Mouse (Mus musculus) CH12.LX (cell line): ENCODE data around the gene Tmem108. TPM values are rescaled to one million over a fixed set of nuclear protein-coding genes. Genes with fewer than 3 reads are reported as not detected.

ENCODE experiments used
- DNase-seq: peaks from one replicate; pipeline ENCODE4 v3.0.0-alpha.2; 2013; ENCODE audit errors: extremely low read depth
- H3K27ac ChIP-seq: 2 replicates; pipeline ENCODE4 v1.5.1; 2012; ENCODE audit warnings: low read depth, mild to moderate bottlenecking, control low read depth, moderate library complexity; ENCODE audit not compliant: insufficient read depth
- H3K27me3 ChIP-seq: replicated peaks from 2 replicates; pipeline ENCODE3; 2012; ENCODE audit warnings: inconsistent platforms
- H3K36me3 ChIP-seq, 2 experiments: replicated peaks in 1 of 2; 2 replicates each; pipeline versions ENCODE3 to v1.6.1; 2012; ENCODE audit warnings: inconsistent platforms in 1 of 2, low read length in 1 of 2, mild to moderate bottlenecking in 1 of 2, mixed read lengths in 1 of 2, moderate library complexity in 1 of 2; ENCODE audit not compliant: control insufficient read depth in 1 of 2, insufficient read depth in 1 of 2
- H3K4me1 ChIP-seq, 2 experiments: 2 replicates each; pipeline ENCODE4 v1.6.1; 2012; ENCODE audit warnings: inconsistent platforms in 1 of 2, moderate library complexity in 1 of 2; ENCODE audit not compliant: insufficient read depth in 2 of 2, control insufficient read depth in 1 of 2
- H3K4me2 ChIP-seq: 2 replicates; pipeline ENCODE4 v1.6.1; 2012; ENCODE audit warnings: low read depth, mild to moderate bottlenecking, control low read depth; ENCODE audit not compliant: poor library complexity, insufficient read depth, severe bottlenecking
- H3K4me3 ChIP-seq, 3 experiments: fragments of 150-350 bp in 1 of 3; sonication (generic) in 1 of 3; replicated peaks in 1 of 3; 2 replicates each; pipeline versions ENCODE3 to v1.5.1; 2011 to 2012; ENCODE audit warnings: low read depth in 2 of 3, low read length in 2 of 3, mild to moderate bottlenecking in 2 of 3, moderate library complexity in 2 of 3, control low read depth in 1 of 3, improper control_type of control experiment in 1 of 3, inconsistent platforms in 1 of 3, mixed read lengths in 1 of 3; ENCODE audit not compliant: poor library complexity in 1 of 3
- H3K79me2 ChIP-seq: replicated peaks from 2 replicates; pipeline ENCODE4 v1.6.1; 2012; ENCODE audit warnings: mild to moderate bottlenecking, moderate library complexity; ENCODE audit not compliant: control insufficient read depth, poor library complexity, insufficient read depth, severe bottlenecking; ENCODE audit errors: extremely low read depth
- H3K9ac ChIP-seq: 2 replicates; pipeline ENCODE4 v1.6.1; 2012; ENCODE audit warnings: low read depth, mild to moderate bottlenecking, control low read depth, moderate library complexity; ENCODE audit not compliant: insufficient read depth
- H3K9me3 ChIP-seq: replicated peaks from 2 replicates; pipeline ENCODE3; 2012; ENCODE audit warnings: low read length, inconsistent platforms, mixed read lengths
- CHD1 ChIP-seq: IDR thresholded peaks from 2 replicates; pipeline ENCODE4 v1.6.1; 2012; ENCODE audit warnings: low read depth, low read length, improper control_type of control experiment, inconsistent platforms
- EP300 ChIP-seq: IDR thresholded peaks from 2 replicates; pipeline ENCODE4 v1.6.1; 2011; ENCODE audit warnings: low read length, improper control_type of control experiment
- ETS1 ChIP-seq: conservative IDR thresholded peaks from 2 replicates; pipeline ENCODE4 v1.6.1; 2012; ENCODE audit warnings: low read depth, mild to moderate bottlenecking, inconsistent platforms, low read length, improper control_type of control experiment, moderate library complexity
- JUND ChIP-seq: conservative IDR thresholded peaks from 2 replicates; pipeline ENCODE4 v1.6.1; 2011; ENCODE audit warnings: low read depth, low read length, improper control_type of control experiment
- KAT2A ChIP-seq: IDR thresholded peaks from 2 replicates; pipeline ENCODE4 v1.6.1; 2012; ENCODE audit warnings: low read length, improper control_type of control experiment, inconsistent platforms; ENCODE audit not compliant: insufficient replicate concordance
- MAX ChIP-seq: IDR thresholded peaks from 2 replicates; pipeline ENCODE4 v1.6.1; 2011; ENCODE audit warnings: low read length, improper control_type of control experiment
- MXI1 ChIP-seq: IDR thresholded peaks from 2 replicates; pipeline ENCODE4 v1.6.1; 2011; ENCODE audit warnings: mild to moderate bottlenecking, low read depth, low read length, improper control_type of control experiment
- MYC ChIP-seq: IDR thresholded peaks from 2 replicates; pipeline ENCODE4 v1.6.1; 2011; ENCODE audit warnings: low read depth, mild to moderate bottlenecking, improper control_type of control experiment, low read length
- NELFE ChIP-seq: IDR thresholded peaks from 2 replicates; pipeline ENCODE4 v1.6.1; 2011; ENCODE audit warnings: low read depth, low read length, improper control_type of control experiment
- NRF1 ChIP-seq: IDR thresholded peaks from 2 replicates; pipeline ENCODE4 v1.6.1; 2014; ENCODE audit warnings: low read depth, mild to moderate bottlenecking, inconsistent platforms, low read length, improper control_type of control experiment, moderate library complexity
- RAD21 ChIP-seq: IDR thresholded peaks from 2 replicates; pipeline ENCODE4 v1.6.1; 2011; ENCODE audit warnings: low read depth, mild to moderate bottlenecking, low read length, improper control_type of control experiment, moderate library complexity
- RCOR1 ChIP-seq: conservative IDR thresholded peaks from 2 replicates; pipeline ENCODE4 v1.6.1; 2012; ENCODE audit warnings: low read depth, mild to moderate bottlenecking, inconsistent platforms, low read length, improper control_type of control experiment
- SIN3A ChIP-seq: IDR thresholded peaks from 2 replicates; pipeline ENCODE4 v1.6.1; 2012; ENCODE audit warnings: low read length, improper control_type of control experiment, inconsistent platforms
- TCF12 ChIP-seq: IDR thresholded peaks from 2 replicates; pipeline ENCODE4 v1.6.1; 2014; ENCODE audit warnings: low read depth, mild to moderate bottlenecking, inconsistent platforms, low read length, improper control_type of control experiment
- UBTF ChIP-seq: IDR thresholded peaks from 2 replicates; pipeline ENCODE4 v1.6.1; 2012; ENCODE audit warnings: low read depth, mild to moderate bottlenecking, inconsistent platforms, low read length, improper control_type of control experiment, moderate library complexity
- USF1 ChIP-seq: IDR thresholded peaks from 2 replicates; pipeline ENCODE4 v1.6.1; 2014; ENCODE audit warnings: low read depth, mild to moderate bottlenecking, inconsistent platforms, low read length, improper control_type of control experiment
- ZNF384 ChIP-seq: IDR thresholded peaks from 2 replicates; pipeline ENCODE4 v1.6.1; 2012; ENCODE audit warnings: low read depth, low read length, improper control_type of control experiment, inconsistent platforms
- dilution Hi-C: fragments of 300-500 bp; cut with MboI; formaldehyde crosslinking; loops from 2 replicates; pipeline ENCODE4 v1.14.3; 2020; ENCODE audit warnings: low sequenced_read_pairs; ENCODE audit not compliant: extremely low pct_unique_long_range_greater_than_20kb, extremely low pct_ligation_motif_present
- in situ Hi-C: fragments of 300-500 bp; cut with MboI; formaldehyde crosslinking; loops from 3 replicates; pipeline ENCODE4 v1.14.3; 2019; ENCODE audit warnings: low sequenced_read_pairs, low pct_ligation_motif_present, low pct_unique_long_range_greater_than_20kb, mixed read lengths
- polyA plus RNA-seq: library from polyadenylated mRNA; unstranded; fragments of >175 nt; gene quantifications from 2 replicates; pipeline ENCODE4 v1.2.1, GENCODE M21; 2012; ENCODE audit warnings: low read depth; ENCODE audit not compliant: insufficient read length
- total RNA-seq, 2 experiments: library from RNA; depleted of rRNA; stranded (reverse); fragments of 300-350 nt in 1 of 2; fragments of >200 nt in 1 of 2; gene quantifications; 2 replicates each; pipeline ENCODE4 v1.2.3; 2012 to 2014

The Tmem108 gene
- total and polyA plus RNA-seq, 3 experiments, result 0.04 to 0.13 (median 0.07) TPM

DNA sequence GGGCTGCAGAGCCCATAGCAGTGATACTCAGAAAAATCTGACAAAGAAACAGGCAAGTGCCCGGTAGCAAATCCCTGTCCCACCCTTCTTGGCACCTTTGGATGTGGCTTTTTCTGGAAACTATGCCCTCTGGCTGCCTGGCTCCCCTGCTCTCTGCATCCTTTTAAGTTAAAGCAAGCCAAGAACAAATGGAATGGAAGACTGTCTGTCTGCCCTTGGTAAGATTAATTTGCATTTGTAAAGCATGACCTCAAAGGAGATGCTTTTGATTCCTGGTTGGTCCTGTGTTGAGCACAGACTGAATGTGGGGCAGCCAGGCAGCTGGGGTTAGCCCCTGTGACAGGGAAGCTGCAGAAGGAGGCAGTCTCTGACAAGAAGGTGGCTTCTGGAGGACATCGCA is 247.8 kb downstream of the Tmem108 start:
- DNase-seq, result no peak
- Histone ChIP-seq H3K4me3 (no peak overlapping the region), H3K4me1 (no peaks in the 10 kb centered on the region), H3K9ac (no peak overlapping the region), H3K4me2 (no peak overlapping the region), H3K27ac (no peak overlapping the region), H3K9me3 (peaks cover 1% of the 10 kb centered on the region), H3K36me3 (no peaks in the 10 kb centered on the region), H3K27me3 (peaks cover 18% of the 10 kb centered on the region), H3K79me2 (no peaks in the 10 kb centered on the region)
- in situ Hi-C loops, result no loop called here
- dilution Hi-C loops, result no loop called here
- no peak for TF ChIP-seq UBTF
- TF ChIP-seq ETS1, result no peak
- no peak for TF ChIP-seq NELFE
- TF ChIP-seq USF1, result no peak
- TF ChIP-seq NRF1, result no peak
- TF ChIP-seq EP300, result no peak
- TF ChIP-seq MAX, result no peak
- no peak for TF ChIP-seq MXI1
- TF ChIP-seq MYC, result no peak
- TF ChIP-seq SIN3A, result no peak
- TF ChIP-seq TCF12, result no peak
- no peak for TF ChIP-seq RAD21
- no peak for TF ChIP-seq KAT2A
- no peak for TF ChIP-seq CHD1
- no peak for TF ChIP-seq RCOR1
- no peak for TF ChIP-seq ZNF384

DNA sequence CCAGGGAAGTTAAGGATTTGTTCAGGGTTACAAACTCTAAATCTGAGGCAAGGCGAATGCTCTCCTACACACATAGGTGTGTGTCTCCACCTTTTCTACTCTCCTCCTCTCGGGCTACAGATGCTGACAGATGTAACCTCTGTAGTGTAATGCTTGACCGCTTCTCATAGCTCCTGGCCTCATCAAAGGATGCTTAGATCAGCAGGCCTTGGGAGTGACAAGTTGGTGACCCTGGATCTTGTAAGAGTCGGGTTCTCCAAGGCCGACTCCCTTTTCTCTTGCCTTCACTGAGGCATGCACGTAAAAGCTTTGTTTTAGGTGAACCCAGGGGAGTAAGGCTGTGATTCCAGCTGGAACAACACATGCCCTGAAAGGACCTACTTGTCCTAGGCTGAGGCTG is 249.4 kb downstream of the Tmem108 start:
- H3K27ac ChIP-seq, result no peak overlapping the region
- TF ChIP-seq JUND, result no peak
- H3K36me3 ChIP-seq, result no peaks in the 10 kb centered on the region
- H3K9ac ChIP-seq, result no peak overlapping the region
- H3K27me3 ChIP-seq, result peaks cover 22% of the 10 kb centered on the region
- H3K9me3 ChIP-seq, result no peaks in the 10 kb centered on the region
- in situ Hi-C loops, result no loop called here
- dilution Hi-C loops, result no loop called here
- H3K79me2 ChIP-seq, result no peaks in the 10 kb centered on the region
- no peaks in the 10 kb centered on the region for H3K4me1 ChIP-seq
- no peak overlapping the region for H3K4me3 ChIP-seq
- DNase-seq, result no peak
- H3K4me2 ChIP-seq, result no peak overlapping the region
